Mouse (Mus musculus) embryonic fibroblast, embryonic 13.5 days (primary cell): ENCODE measurements around the gene Faf2.

Source experiments
- CTCF ChIP-seq: IDR thresholded peaks from 2 replicates; pipeline ENCODE4 v1.5.1; 2011; ENCODE audit warnings: mild to moderate bottlenecking, control low read depth, low read length, moderate library complexity, borderline replicate concordance; ENCODE audit not compliant: insufficient read depth
- POLR2A ChIP-seq: IDR thresholded peaks from 2 replicates; pipeline ENCODE4 v1.6.1; 2011; ENCODE audit warnings: low read depth, mild to moderate bottlenecking, control low read depth, low read length, moderate library complexity

- no peak for TF ChIP-seq CTCF
- TF ChIP-seq POLR2A, result no peak
Observed at GRCm38 (mm10) chr13:54607204-54607603, 14.4 kb upstream of the Faf2 start.
